Mouse (Mus musculus) liver, embryonic 16.5 days (tissue): ENCODE measurements around the gene Slc8a3. TPM values are rescaled to one million over a fixed set of nuclear protein-coding genes. Genes with fewer than 3 reads are reported as not detected.

Experiments
- ATAC-seq: fragments of 200-750 bp; cut with Nextera tagmentation; 2 replicates; pipeline ENCODE4 v1.8.0; 2017; ENCODE audit warnings: low read depth, mild to moderate bottlenecking, moderate number of reproducible peaks, moderate library complexity
- H3K27ac ChIP-seq: fragments of 300-500 bp; sonication (generic); 2 replicates; pipeline ENCODE4 v1.5.1; 2014; ENCODE audit warnings: mild to moderate bottlenecking, low read length
- H3K27me3 ChIP-seq: fragments of 300-500 bp; sonication (generic); 2 replicates; pipeline ENCODE4 v1.6.1; 2014; ENCODE audit warnings: low read depth, low read length, mixed read lengths; ENCODE audit not compliant: control insufficient read depth, insufficient read depth
- H3K36me3 ChIP-seq: fragments of 300-500 bp; sonication (generic); 2 replicates; pipeline ENCODE4 v1.6.1; 2014; ENCODE audit warnings: mild to moderate bottlenecking; ENCODE audit not compliant: control insufficient read depth, insufficient read depth
- H3K4me1 ChIP-seq: fragments of 300-500 bp; sonication (generic); 2 replicates; pipeline ENCODE4 v1.6.1; 2014; ENCODE audit warnings: low read depth, low read length, mixed read lengths; ENCODE audit not compliant: control insufficient read depth
- H3K4me2 ChIP-seq: fragments of 300-500 bp; sonication (generic); 2 replicates; pipeline ENCODE4 v1.6.1; 2014; ENCODE audit warnings: low read depth, low read length, mixed read lengths
- H3K4me3 ChIP-seq: fragments of 300-500 bp; sonication (generic); 2 replicates; pipeline ENCODE4 v1.5.1; 2014; ENCODE audit warnings: low read depth, mild to moderate bottlenecking, low read length
- H3K9ac ChIP-seq: fragments of 300-500 bp; sonication (generic); 2 replicates; pipeline ENCODE4 v1.6.1; 2014; ENCODE audit warnings: low read depth, low read length
- H3K9me3 ChIP-seq: fragments of 300-500 bp; sonication (generic); replicated peaks from 2 replicates; pipeline ENCODE4 v1.6.1; 2016; ENCODE audit warnings: low read length; ENCODE audit not compliant: control insufficient read depth
- WGBS: fragments of 180-500 bp; shearing (Covaris S2); extraction: QIAGEN DNeasy Blood & Tissue Kit; methylation state at CpG from one replicate; pipeline ENCODE4 v1.1.7; 2014; ENCODE audit not compliant: insufficient replicate concordance; 5-methylcytosine and 5-hydroxymethylcytosine counted together
- polyA plus RNA-seq: library from polyadenylated mRNA; unstranded; fragments of >200 nt; fragmentation: Nextera tagmentation; extraction: Ambion mirVana; gene quantifications from 2 replicates; pipeline ENCODE4 v1.2.1, GENCODE M21; 2015

Slc8a3 gene
- polyA plus RNA-seq, 1 experiment from 2014 or later, result 0.04 TPM

DNA sequence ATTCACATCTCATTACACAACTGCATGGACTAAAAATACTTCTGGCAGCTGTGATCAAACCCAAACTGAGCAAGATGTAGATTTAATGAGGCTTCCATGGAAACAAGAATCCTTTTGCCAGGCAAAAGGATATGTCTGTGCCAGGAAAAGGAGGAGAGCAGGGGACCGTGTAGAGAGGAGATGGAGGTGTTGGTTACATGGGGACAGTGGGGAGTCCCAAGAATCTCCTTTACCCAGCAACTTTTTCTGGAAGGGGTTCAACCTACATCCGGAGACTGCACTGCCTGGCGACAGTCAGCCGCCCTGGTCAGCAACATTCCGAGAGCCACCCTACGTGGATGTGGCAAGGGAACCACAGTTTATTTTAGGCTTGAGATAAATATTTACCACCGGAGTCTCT, 88.0 kb downstream of the Slc8a3 start:
- Histone ChIP-seq H3K27ac (no peak overlapping the region), H3K36me3 (no peaks in the 10 kb centered on the region), H3K9me3 (no peaks in the 10 kb centered on the region), H3K4me3 (no peak overlapping the region), H3K4me1 (no peaks in the 10 kb centered on the region), H3K4me2 (no peak overlapping the region), H3K27me3 (no peaks in the 10 kb centered on the region), H3K9ac (no peak overlapping the region)
- ATAC-seq, result no peak
- 59% methylated on average over 7 of the region's 7 CpGs for WGBS

DNA sequence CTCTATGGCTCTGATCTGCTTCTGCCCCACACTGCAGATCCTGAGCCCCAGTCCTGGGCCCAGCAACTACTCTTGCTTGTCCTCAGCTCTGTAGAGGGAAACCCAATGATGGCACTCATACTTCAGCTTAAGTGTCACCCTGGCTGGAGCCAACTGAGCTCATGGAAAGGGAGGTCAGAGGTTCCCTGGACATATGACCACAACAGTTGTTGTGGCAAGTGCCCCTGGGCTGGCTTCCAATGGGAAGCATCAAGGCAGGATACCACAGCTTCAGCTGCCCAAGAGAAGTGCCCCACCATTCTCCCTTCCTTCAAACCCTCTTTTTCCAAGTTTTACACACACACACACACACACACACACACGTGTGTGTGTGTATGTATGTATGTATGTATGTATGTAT, 88.5 kb downstream of the Slc8a3 start:
- no peaks in the 10 kb centered on the region for H3K27me3 ChIP-seq
- H3K9me3 ChIP-seq, result no peaks in the 10 kb centered on the region
- no peak overlapping the region for H3K27ac ChIP-seq
- no peak for ATAC-seq
- no peaks in the 10 kb centered on the region for H3K4me1 ChIP-seq
- H3K9ac ChIP-seq, result no peak overlapping the region
- no peak overlapping the region for H3K4me3 ChIP-seq
- 22% methylated on average over 1 of the region's 1 CpGs for WGBS
- no peak overlapping the region for H3K4me2 ChIP-seq
- no peaks in the 10 kb centered on the region for H3K36me3 ChIP-seq

DNA sequence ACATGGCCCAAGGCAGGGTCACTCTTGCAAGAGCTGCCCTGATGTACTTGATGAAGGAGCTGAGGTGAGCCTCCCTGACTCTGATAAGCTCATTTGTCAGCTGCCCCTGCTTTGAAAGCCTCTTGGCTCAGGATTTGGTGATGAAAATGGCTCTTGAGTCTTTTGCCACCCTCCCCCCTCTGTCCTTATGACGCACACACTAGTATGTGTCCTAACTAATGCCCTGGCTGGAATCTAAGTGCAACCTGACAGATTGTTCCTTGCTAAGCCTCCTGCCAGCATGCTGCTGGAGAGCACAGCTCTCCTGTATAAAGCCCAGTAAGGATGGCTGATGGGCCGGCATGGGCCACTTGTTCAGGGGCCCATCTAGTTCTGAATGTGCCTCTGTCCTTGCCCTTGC, 91.3 kb downstream of the Slc8a3 start:
- Histone ChIP-seq H3K36me3 (no peaks in the 10 kb centered on the region), H3K4me3 (no peak overlapping the region), H3K27me3 (no peaks in the 10 kb centered on the region), H3K9me3 (no peaks in the 10 kb centered on the region), H3K27ac (no peak overlapping the region), H3K9ac (no peak overlapping the region), H3K4me2 (no peak overlapping the region), H3K4me1 (no peaks in the 10 kb centered on the region)
- WGBS, result 64% methylated on average over 2 of the region's 2 CpGs
- ATAC-seq, result no peak

DNA sequence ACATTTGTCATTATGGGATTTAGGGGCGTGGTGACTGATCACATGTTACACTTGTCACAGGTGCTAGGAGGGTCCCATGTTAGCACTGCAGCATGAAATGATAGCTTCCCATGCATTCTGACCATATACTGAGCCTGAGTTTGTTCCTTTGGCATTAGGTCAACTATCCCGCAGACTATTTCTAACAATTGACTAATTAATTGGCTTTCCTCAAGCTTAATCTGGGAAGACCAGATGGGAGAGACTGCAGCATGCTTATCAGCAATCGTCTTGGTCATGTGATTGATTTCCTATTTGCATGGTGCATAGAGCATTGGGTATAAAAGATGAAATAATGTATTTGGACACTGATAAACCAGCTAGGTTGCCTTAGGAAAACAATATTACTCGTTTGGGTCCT, 91.9 kb downstream of the Slc8a3 start:
- Histone ChIP-seq H3K27me3 (no peaks in the 10 kb centered on the region), H3K4me2 (no peak overlapping the region), H3K9me3 (no peaks in the 10 kb centered on the region), H3K4me1 (no peaks in the 10 kb centered on the region), H3K9ac (no peak overlapping the region), H3K27ac (no peak overlapping the region), H3K36me3 (no peaks in the 10 kb centered on the region), H3K4me3 (no peak overlapping the region)
- 53% methylated on average over 4 of the region's 4 CpGs for WGBS
- no peak for ATAC-seq

DNA sequence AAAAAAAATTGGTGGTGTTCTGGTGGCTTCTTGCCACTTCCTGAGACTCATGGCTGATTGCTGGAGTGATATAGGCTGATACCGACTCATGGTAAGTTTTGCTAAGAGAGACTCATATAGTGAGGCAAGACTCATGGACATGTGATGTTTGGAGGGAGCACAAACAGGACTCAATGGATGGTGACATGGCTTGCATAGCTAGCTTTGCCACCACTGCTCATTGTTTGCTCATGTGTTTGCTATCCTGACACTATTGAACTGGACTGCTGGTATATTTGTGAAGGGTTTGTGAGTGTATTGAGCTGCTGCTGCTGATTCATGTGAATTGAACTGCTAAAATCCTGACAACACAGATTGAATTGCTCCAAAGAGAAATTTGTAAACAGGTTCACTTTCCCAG, 95.8 kb downstream of the Slc8a3 start:
- no peak overlapping the region for H3K4me3 ChIP-seq
- H3K4me2 ChIP-seq, result no peak overlapping the region
- no peaks in the 10 kb centered on the region for H3K27me3 ChIP-seq
- no peaks in the 10 kb centered on the region for H3K4me1 ChIP-seq
- no peaks in the 10 kb centered on the region for H3K36me3 ChIP-seq
- H3K27ac ChIP-seq, result no peak overlapping the region
- H3K9me3 ChIP-seq, result no peaks in the 10 kb centered on the region
- ATAC-seq, result no peak
- 50% methylated on average over 1 of the region's 1 CpGs for WGBS
- no peak overlapping the region for H3K9ac ChIP-seq

DNA sequence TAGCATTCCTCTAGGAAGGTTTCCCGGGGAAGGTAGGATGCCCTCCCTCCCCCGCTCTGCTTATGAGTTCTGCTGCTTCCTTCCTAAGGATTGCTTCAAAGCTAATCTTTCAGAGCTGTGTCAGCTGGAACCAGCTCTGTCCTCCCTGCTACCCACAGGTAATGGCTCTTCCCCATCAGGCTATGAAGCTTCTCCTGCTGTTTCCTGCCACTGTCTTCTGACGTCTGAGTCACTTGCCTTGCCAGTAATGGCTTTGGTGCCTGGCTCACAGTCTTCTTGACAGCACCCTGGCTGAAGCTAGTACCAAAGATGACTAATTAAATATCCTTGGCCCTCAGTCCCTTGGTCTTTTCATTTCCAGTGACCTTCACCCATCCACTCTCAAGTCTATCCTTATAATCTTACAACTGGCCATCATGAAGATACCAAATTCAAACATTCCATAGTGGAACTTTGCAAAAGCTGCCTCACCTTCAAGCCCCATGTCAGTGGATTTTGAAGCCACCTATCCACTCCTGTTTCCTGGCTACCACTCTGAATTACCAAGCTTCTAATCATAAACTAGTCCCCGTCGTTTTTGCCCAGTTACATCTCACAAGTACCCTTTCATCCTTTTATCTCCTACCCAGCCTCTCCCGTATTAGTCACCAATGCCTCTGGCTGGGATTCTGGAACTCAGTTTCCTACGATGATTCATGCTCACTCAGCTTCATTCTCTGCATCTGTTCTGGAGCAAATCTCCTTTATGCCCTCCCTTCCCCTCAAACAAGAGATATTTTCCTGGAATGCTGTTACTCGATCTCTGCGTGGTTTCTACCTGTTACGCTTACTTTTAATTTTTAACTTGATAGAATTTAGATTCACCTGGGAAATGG, 97.3 kb downstream of the Slc8a3 start:
- no peaks in the 10 kb centered on the region for H3K27me3 ChIP-seq
- no peak overlapping the region for H3K27ac ChIP-seq
- H3K4me2 ChIP-seq, result no peak overlapping the region
- H3K9me3 ChIP-seq, result no peaks in the 10 kb centered on the region
- no peaks in the 10 kb centered on the region for H3K36me3 ChIP-seq
- H3K4me3 ChIP-seq, result no peak overlapping the region
- H3K4me1 ChIP-seq, result no peaks in the 10 kb centered on the region
- no peak overlapping the region for H3K9ac ChIP-seq
- no peak for ATAC-seq
- 66% methylated on average over 10 of the region's 10 CpGs for WGBS

DNA sequence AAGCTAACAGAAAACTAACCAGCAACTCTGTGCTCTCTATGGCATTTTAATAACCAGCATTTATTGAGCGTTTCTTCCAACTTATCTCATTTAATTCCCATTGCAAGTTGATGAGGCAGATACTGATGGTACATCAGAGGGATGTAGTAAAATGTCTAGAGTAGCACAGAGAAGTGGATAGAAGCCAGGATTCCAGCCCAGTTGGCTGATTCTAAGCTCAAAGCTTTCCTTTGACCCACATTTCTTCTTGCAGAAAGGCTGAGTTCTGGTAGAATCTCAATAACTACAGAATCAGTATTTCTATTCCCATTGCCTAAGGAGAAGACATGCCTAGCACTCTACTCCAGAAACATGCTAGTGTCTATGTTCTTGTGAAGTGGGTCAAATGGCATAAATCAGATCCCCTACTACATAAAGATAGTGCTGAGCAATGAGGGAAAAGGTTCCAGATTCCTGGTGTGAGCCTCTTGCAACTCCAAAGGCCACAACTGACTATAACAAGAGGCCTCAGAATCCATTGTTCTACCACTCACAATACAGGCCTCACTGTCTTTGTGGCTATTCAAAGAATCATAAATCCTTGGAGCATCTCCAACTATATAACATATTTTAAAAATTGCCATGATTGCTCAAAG, 99.1 kb downstream of the Slc8a3 start:
- no peaks in the 10 kb centered on the region for H3K9me3 ChIP-seq
- no peak overlapping the region for H3K4me2 ChIP-seq
- H3K27ac ChIP-seq, result no peak overlapping the region
- H3K4me3 ChIP-seq, result no peak overlapping the region
- H3K4me1 ChIP-seq, result no peaks in the 10 kb centered on the region
- H3K9ac ChIP-seq, result no peak overlapping the region
- H3K36me3 ChIP-seq, result no peaks in the 10 kb centered on the region
- no peaks in the 10 kb centered on the region for H3K27me3 ChIP-seq
- ATAC-seq, result no peak
- 57% methylated on average over 1 of the region's 1 CpGs for WGBS

DNA sequence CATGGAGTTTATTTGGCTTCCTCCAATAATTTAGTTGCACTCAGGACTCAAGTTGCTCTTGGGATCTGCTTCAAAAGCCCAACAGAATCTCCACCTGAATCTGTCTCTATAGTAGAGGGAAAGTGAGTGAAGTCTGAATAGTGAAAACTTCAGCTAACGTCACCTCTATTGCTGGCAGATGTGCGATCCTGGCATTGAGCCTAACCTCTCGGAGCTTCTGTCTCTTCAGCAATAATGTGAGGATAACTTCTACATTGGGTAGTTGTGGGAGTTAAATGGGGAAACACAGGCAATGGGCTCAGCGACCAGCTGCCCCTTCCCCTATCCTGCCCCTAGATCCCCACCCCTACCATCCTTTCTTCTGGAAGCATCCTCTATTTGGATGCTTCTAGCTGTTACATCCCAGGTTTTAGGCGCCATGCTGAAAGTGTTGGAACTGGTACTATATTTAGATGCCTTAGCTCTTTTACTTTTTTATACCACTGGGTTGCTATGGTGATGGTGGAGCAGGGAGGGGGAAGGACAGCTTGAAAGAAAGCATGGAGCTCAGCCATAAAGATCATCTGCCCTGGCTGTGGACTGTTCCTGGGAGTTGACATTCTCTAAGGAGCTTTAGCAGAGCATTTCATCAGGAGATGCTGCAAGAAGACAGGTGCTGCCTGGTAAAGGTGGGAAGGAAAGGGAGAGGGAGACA, 105.1 kb downstream of the Slc8a3 start:
- H3K4me1 ChIP-seq, result no peaks in the 10 kb centered on the region

DNA sequence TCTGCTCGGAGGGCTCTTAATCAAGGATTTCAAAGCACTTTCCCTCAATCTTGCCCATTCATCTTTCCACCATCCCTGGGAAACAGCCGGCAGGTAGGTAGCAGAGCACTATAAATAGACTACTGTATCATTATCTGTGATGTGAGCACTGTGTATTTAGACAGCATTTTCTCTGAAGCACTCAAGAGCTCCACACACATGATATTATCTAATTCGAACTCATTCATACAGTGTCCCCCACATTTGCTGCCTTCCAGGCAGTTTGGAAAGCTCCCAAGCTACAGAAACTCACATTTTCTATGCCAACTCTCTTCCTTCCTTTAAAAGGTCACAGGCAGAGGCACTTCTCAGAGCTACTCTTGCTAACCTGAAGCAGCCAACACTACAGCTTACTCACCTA, 106.4 kb downstream of the Slc8a3 start:
- no peak overlapping the region for H3K9ac ChIP-seq
- H3K36me3 ChIP-seq, result no peaks in the 10 kb centered on the region
- no peak overlapping the region for H3K4me3 ChIP-seq
- WGBS, result 60% methylated on average over 3 of the region's 3 CpGs
- no peaks in the 10 kb centered on the region for H3K27me3 ChIP-seq
- no peaks in the 10 kb centered on the region for H3K9me3 ChIP-seq
- H3K4me1 ChIP-seq, result no peaks in the 10 kb centered on the region
- no peak overlapping the region for H3K4me2 ChIP-seq
- ATAC-seq, result no peak
- no peak overlapping the region for H3K27ac ChIP-seq

More for the DNA sequence above, 105.1 kb downstream of the Slc8a3 start:
- Histone ChIP-seq H3K27ac (no peak overlapping the region), H3K9ac (no peak overlapping the region), H3K4me3 (no peak overlapping the region), H3K9me3 (no peaks in the 10 kb centered on the region), H3K27me3 (no peaks in the 10 kb centered on the region), H3K36me3 (no peaks in the 10 kb centered on the region), H3K4me2 (no peak overlapping the region)
- 59% methylated on average over 5 of the region's 5 CpGs for WGBS
- ATAC-seq, result no peak
